In genomic region chr1:37543057-37543456, GRCm38 (mm10) we compare ENCODE assay signal across 16 mouse cellular contexts.
"Had no signal": no experiment of that assay in that cellular context is flagged by ENCODE, and none has a peak within 500 bp of the region (broad histone marks: within the 10 kb centered on the region; RNA-seq: fewer than 3 reads in every experiment).

No protein-coding gene starts in this region.

- DNase-seq: cerebellum, adult 9-10 months; cerebellum, adult 9-11 months; cerebellum, postnatal 10 days; cerebellum, postnatal 14 days; cerebellum, postnatal 25 days; cerebellum, postnatal 36 days; embryo, embryonic 11 days; forebrain, postnatal 0 days; gastrocnemius, adult 2 months; gastrocnemius, postnatal 10 days; gastrocnemius, postnatal 14 days; gastrocnemius, postnatal 25 days; gastrocnemius, postnatal 36 days; heart, adult 11 months; heart, adult 18-20 months; heart, adult 2 months had no signal
